Mouse (Mus musculus) spleen, adult 2 months (tissue): ENCODE measurements around the gene Grik2. TPM values are rescaled to one million over a fixed set of nuclear protein-coding genes. Genes with fewer than 3 reads are reported as not detected.
"Not testable (repeated sequence)": the region's sequence is repeated elsewhere in the genome, so short reads cannot be mapped to it uniquely, and the experiment has no call there.

ENCODE experiments used
- DNase-seq, 2 experiments: peaks; one replicate each; pipeline versions ENCODE4 v3.0.0 to v3.0.0-alpha.2; 2012 to 2021; ENCODE audit warnings: low spot score in 2 of 2, low read depth in 1 of 2
- H3K27ac ChIP-seq: fragments of 200-500 bp; 2 replicates; pipeline ENCODE4 v1.5.1; 2012; ENCODE audit warnings: low read length, inconsistent platforms; ENCODE audit not compliant: insufficient read depth
- H3K27me3 ChIP-seq: fragments of 200-500 bp; 2 replicates; pipeline ENCODE4 v1.6.1; 2012; ENCODE audit warnings: mild to moderate bottlenecking, moderate library complexity, low read length, inconsistent platforms; ENCODE audit not compliant: control insufficient read depth, insufficient read depth
- H3K36me3 ChIP-seq: fragments of 200-500 bp; 2 replicates; pipeline ENCODE4 v1.6.1; 2012; ENCODE audit warnings: mild to moderate bottlenecking, low read length, inconsistent platforms; ENCODE audit not compliant: control insufficient read depth, insufficient read depth
- H3K4me1 ChIP-seq: fragments of 200-500 bp; 2 replicates; pipeline ENCODE4 v1.6.1; 2011; ENCODE audit warnings: inconsistent platforms; ENCODE audit not compliant: control insufficient read depth, insufficient read depth, insufficient read length
- H3K4me3 ChIP-seq: fragments of 200-500 bp; 2 replicates; pipeline ENCODE4 v1.5.1; 2011; ENCODE audit warnings: mild to moderate bottlenecking, inconsistent platforms; ENCODE audit not compliant: insufficient read depth, insufficient read length; ENCODE audit errors: extremely low read depth
- CTCF ChIP-seq: fragments of 200-500 bp; IDR thresholded peaks from 2 replicates; pipeline ENCODE4 v1.5.1; 2011; ENCODE audit warnings: mild to moderate bottlenecking, inconsistent platforms; ENCODE audit not compliant: insufficient read depth, insufficient read length, insufficient replicate concordance; ENCODE audit errors: extremely low read depth
- POLR2A ChIP-seq: fragments of 200-500 bp; IDR thresholded peaks from 2 replicates; pipeline ENCODE4 v1.6.1; 2011; ENCODE audit warnings: low read depth, low read length, inconsistent platforms
- WGBS: fragments of 180-500 bp; shearing (Covaris S2); methylation state at CpG from one replicate; pipeline ENCODE4 v1.1.7; 2018; 5-methylcytosine and 5-hydroxymethylcytosine counted together
- polyA plus RNA-seq: library from polyadenylated mRNA; depleted of rRNA; stranded (reverse); fragments of >200 nt; gene quantifications from 2 replicates; pipeline ENCODE4 v1.2.3, GENCODE M21; 2012

Gene Grik2
- polyA plus RNA-seq, 1 experiment, result not detected

- WGBS, result 67% methylated on average over 2 of the region's 2 CpGs
- no peak for DNase-seq
- no peak overlapping the region for H3K27ac ChIP-seq
- no peaks in the 10 kb centered on the region for H3K4me1 ChIP-seq
- H3K4me3 ChIP-seq, result no peak overlapping the region
- no peak for TF ChIP-seq POLR2A
- no peak for TF ChIP-seq CTCF
- H3K27me3 ChIP-seq, result no peaks in the 10 kb centered on the region
- H3K36me3 ChIP-seq, result no peaks in the 10 kb centered on the region
Measured at GRCm38 (mm10) chr10:49432825-49433224, 355.7 kb downstream of the Grik2 start.

GRCm38 (mm10) chr10:49417206-49417605 is 371.4 kb downstream of the Grik2 start:
- not testable (repeated sequence) for H3K36me3 ChIP-seq, H3K27ac ChIP-seq, H3K27me3 ChIP-seq, DNase-seq, H3K4me3 ChIP-seq, H3K4me1 ChIP-seq
- WGBS, result 91% methylated on average over 1 of the region's 1 CpGs

- WGBS, result 67% methylated on average over 3 of the region's 3 CpGs
- no peak overlapping the region for H3K27ac ChIP-seq
- H3K36me3 ChIP-seq, result no peaks in the 10 kb centered on the region
- no peaks in the 10 kb centered on the region for H3K4me1 ChIP-seq
- TF ChIP-seq CTCF, result no peak
- no peak for TF ChIP-seq POLR2A
- H3K4me3 ChIP-seq, result no peak overlapping the region
- H3K27me3 ChIP-seq, result no peaks in the 10 kb centered on the region
- no peak for DNase-seq
Measured at GRCm38 (mm10) chr10:49382996-49383395, 405.6 kb downstream of the Grik2 start.

DNA sequence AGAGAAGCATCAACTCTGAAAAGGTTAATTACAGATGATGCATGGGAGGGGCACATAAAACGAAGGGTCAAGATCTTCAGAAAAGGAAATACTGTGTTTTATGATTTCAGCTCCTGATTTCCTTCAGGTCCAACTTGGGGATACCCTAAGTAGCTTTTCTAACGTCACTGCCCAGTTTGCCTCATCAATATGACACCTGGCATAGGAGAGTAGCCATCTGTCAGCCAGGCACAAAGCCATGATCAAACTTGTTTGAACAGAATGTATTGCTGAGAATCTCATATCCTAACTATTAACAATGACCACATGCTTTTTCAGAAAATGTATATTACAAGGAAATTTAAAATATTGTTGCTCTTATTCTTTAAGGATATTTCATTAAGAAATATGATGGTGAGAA is 406.7 kb downstream of the Grik2 start:
- Histone ChIP-seq H3K27ac (no peak overlapping the region), H3K4me3 (no peak overlapping the region), H3K36me3 (no peaks in the 10 kb centered on the region), H3K27me3 (no peaks in the 10 kb centered on the region), H3K4me1 (no peaks in the 10 kb centered on the region)
- WGBS, result 59% methylated on average over 2 of the region's 2 CpGs
- TF ChIP-seq CTCF (no peak), POLR2A (no peak)
- DNase-seq, result no peak

DNA sequence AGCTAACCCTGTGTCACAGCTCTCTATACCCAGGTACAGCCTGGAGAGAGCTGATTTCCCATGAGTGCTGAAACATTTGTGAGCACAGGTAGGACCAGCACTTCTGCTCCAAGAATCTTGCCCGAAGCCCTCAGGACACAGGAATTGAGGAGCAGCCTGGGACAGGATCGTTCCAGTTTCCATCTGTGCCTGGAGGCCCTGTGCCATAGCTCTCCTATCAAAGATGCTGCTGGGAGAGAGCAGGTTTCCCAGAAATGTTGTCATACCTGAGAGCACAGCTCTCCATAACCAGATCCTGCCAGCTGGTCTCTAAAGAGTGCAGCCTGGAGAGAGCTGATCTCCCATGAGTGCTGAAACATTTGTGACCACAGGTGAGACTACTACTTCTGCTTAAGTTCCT is 420.0 kb downstream of the Grik2 start:
- TF ChIP-seq POLR2A, result no peak
- TF ChIP-seq CTCF, result no peak
- WGBS, result 86% methylated on average over 2 of the region's 2 CpGs

DNA sequence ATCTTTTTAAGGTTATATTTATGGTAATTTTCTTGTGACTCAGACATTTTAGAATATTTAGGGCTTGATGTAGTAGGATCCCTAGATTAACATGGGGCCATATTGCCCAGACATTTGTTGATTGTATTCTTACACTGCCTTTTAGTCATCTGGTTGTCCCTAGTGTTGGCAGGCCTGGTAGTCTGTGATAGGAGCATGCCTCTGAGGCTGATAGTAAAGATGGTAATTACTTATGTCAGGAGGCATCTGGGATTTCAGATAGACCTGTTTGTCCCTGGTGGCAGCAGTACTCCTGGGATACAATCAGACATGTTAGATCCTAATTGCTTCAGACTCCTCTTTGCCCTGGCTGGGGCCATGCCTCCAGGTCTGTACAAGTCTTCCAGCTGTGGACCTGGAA is 423.3 kb downstream of the Grik2 start:
- no peak overlapping the region for H3K27ac ChIP-seq
- DNase-seq, result no peak
- H3K36me3 ChIP-seq, result no peaks in the 10 kb centered on the region
- H3K4me3 ChIP-seq, result no peak overlapping the region
- no peaks in the 10 kb centered on the region for H3K4me1 ChIP-seq
- TF ChIP-seq CTCF (no peak), POLR2A (no peak)
- no peaks in the 10 kb centered on the region for H3K27me3 ChIP-seq

More for the DNA sequence above, 420.0 kb downstream of the Grik2 start:
- Histone ChIP-seq H3K36me3 (no peaks in the 10 kb centered on the region), H3K4me1 (no peaks in the 10 kb centered on the region), H3K27ac (no peak overlapping the region), H3K27me3 (no peaks in the 10 kb centered on the region), H3K4me3 (no peak overlapping the region)
- no peak for DNase-seq

- Histone ChIP-seq H3K27me3 (no peaks in the 10 kb centered on the region), H3K27ac (no peak overlapping the region), H3K4me3 (no peak overlapping the region), H3K4me1 (no peaks in the 10 kb centered on the region), H3K36me3 (no peaks in the 10 kb centered on the region)
- TF ChIP-seq CTCF, result no peak
- no peak for TF ChIP-seq POLR2A
- no peak for DNase-seq
Measured at GRCm38 (mm10) chr10:49322413-49322812, 466.2 kb downstream of the Grik2 start.

DNA sequence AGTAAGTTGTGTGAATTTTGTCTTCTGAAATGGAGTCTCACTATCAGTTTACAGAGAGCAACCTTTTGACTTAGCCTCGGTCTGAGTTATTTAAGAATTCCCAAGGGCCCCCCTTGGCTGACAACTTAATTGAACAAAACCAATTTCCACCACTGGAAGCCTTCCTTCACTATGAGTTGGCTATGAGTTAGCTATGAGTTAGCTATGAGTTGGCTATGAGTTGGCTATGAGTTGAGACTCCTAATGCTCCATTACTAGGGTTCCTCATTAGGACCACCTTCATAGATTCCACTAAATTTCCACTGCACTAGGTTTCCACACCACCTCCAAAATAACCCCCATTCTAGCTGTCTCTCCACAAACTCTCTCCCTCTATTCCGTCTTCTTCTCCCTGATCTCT is 468.7 kb downstream of the Grik2 start:
- no peak overlapping the region for H3K4me3 ChIP-seq
- no peak for TF ChIP-seq CTCF
- TF ChIP-seq POLR2A, result no peak
- H3K4me1 ChIP-seq, result no peaks in the 10 kb centered on the region
- no peaks in the 10 kb centered on the region for H3K27me3 ChIP-seq
- DNase-seq, result no peak
- 85% methylated on average over 2 of the region's 2 CpGs for WGBS
- H3K27ac ChIP-seq, result no peak overlapping the region
- no peaks in the 10 kb centered on the region for H3K36me3 ChIP-seq
